Mouse (Mus musculus): ENCODE results near the gene Gm43517. TPM values are rescaled to one million over a fixed set of nuclear protein-coding genes. Genes with fewer than 3 reads are reported as not detected.

The Gm43517 gene
- polyA plus RNA-seq, 2 experiments: not detected

- WGBS (ENCODE audit: insufficient replicate concordance): 0% methylated on average over 1 of the region's 1 CpGs
- Histone ChIP-seq H3K9ac (replicated peaks) (no peak overlapping the region), H3K4me3 (ENCODE audit: insufficient read depth in 1 of 2, low read depth in 2 of 2, low read length in 2 of 2) (no peak overlapping the region), H3K27me3 (ENCODE audit: control insufficient read depth, insufficient read depth, low read length) (peaks cover 53% of the 10 kb centered on the region), H3K4me1 (replicated peaks; ENCODE audit: control insufficient read depth in 2 of 2, insufficient read depth in 2 of 2, low read length in 1 of 2) (no peaks in the 10 kb centered on the region), H3K4me2 (ENCODE audit: low read depth) (no peak overlapping the region), H3K36me3 (replicated peaks; ENCODE audit: control insufficient read depth, insufficient read depth, low read depth) (no peaks in the 10 kb centered on the region), H3K9me3 (ENCODE audit: control insufficient read depth, low read length) (no peaks in the 10 kb centered on the region), H3K27ac (no peak overlapping the region)
- no peak for ATAC-seq (ENCODE audit: insufficient read depth)
- TF ChIP-seq EP300 (IDR thresholded peaks at IDR 0.05; ENCODE audit: low read depth): no peak
- TF ChIP-seq CTCF (IDR thresholded peaks at IDR 0.05; ENCODE audit: low read depth): no peak
- no peak for DNase-seq (ENCODE audit: low read depth in 3 of 3, low spot score in 3 of 3)
These were observed 9.2 kb downstream of the Gm43517 start for GRCm38 (mm10) chr12:49394181-49394580.

GRCm38 (mm10) chr12:49394836-49395235 is 9.9 kb downstream of the Gm43517 start:
- WGBS (ENCODE audit: insufficient replicate concordance): 2% methylated on average over 17 of the region's 17 CpGs
- Histone ChIP-seq H3K4me3 (ENCODE audit: insufficient read depth in 1 of 2, low read depth in 2 of 2, low read length in 2 of 2) (no peak overlapping the region), H3K36me3 (replicated peaks; ENCODE audit: control insufficient read depth, insufficient read depth, low read depth) (no peaks in the 10 kb centered on the region), H3K4me2 (ENCODE audit: low read depth) (no peak overlapping the region), H3K27ac (no peak overlapping the region), H3K9me3 (ENCODE audit: control insufficient read depth, low read length) (no peaks in the 10 kb centered on the region), H3K27me3 (ENCODE audit: control insufficient read depth, insufficient read depth, low read length) (peaks cover 52% of the 10 kb centered on the region), H3K4me1 (replicated peaks; ENCODE audit: control insufficient read depth in 2 of 2, insufficient read depth in 2 of 2, low read length in 1 of 2) (no peaks in the 10 kb centered on the region), H3K9ac (replicated peaks) (no peak overlapping the region)
- ATAC-seq (ENCODE audit: insufficient read depth) (no peak), DNase-seq (ENCODE audit: low read depth in 3 of 3, low spot score in 3 of 3) (no peak)
- TF ChIP-seq CTCF (IDR thresholded peaks at IDR 0.05; ENCODE audit: low read depth): no peak
- TF ChIP-seq EP300 (IDR thresholded peaks at IDR 0.05; ENCODE audit: low read depth): no peak

DNA sequence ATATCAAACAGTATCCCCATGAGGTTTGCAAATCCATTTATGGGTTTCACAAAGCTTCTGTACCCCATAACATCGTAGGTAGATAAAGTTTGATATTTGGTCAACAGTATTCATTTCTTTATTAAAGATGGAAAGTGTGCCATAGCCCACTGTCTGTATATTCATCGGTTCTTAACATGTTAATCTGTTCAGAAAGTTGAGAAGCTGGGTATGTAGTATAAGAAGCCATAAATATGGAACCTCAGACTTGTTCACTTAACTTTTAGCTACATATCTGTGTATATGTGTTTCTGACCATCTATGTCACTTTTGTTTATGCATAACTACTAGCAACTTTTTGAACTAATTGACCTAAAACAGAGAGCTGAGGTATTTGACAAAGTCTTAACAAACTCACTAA is 11.0 kb downstream of the Gm43517 start:
- no peaks in the 10 kb centered on the region for H3K9me3 ChIP-seq (ENCODE audit: control insufficient read depth, low read length)
- H3K36me3 ChIP-seq (replicated peaks; ENCODE audit: control insufficient read depth, insufficient read depth, low read depth): no peaks in the 10 kb centered on the region
- no peak overlapping the region for H3K9ac ChIP-seq (replicated peaks)
- TF ChIP-seq CTCF (IDR thresholded peaks at IDR 0.05; ENCODE audit: low read depth) (no peak), EP300 (IDR thresholded peaks at IDR 0.05; ENCODE audit: low read depth) (no peak)
- H3K27ac ChIP-seq: no peak overlapping the region
- no peak overlapping the region for H3K4me2 ChIP-seq (ENCODE audit: low read depth)
- no peaks in the 10 kb centered on the region for H3K4me1 ChIP-seq (replicated peaks; ENCODE audit: control insufficient read depth in 2 of 2, insufficient read depth in 2 of 2, low read length in 1 of 2)
- no peak overlapping the region for H3K4me3 ChIP-seq (ENCODE audit: insufficient read depth in 1 of 2, low read depth in 2 of 2, low read length in 2 of 2)
- peaks cover 53% of the 10 kb centered on the region for H3K27me3 ChIP-seq (ENCODE audit: control insufficient read depth, insufficient read depth, low read length)
- DNase-seq (ENCODE audit: low read depth in 3 of 3, low spot score in 3 of 3) (no peak), ATAC-seq (ENCODE audit: insufficient read depth) (no peak)
- 15% methylated on average over 2 of the region's 2 CpGs for WGBS (ENCODE audit: insufficient replicate concordance)

DNA sequence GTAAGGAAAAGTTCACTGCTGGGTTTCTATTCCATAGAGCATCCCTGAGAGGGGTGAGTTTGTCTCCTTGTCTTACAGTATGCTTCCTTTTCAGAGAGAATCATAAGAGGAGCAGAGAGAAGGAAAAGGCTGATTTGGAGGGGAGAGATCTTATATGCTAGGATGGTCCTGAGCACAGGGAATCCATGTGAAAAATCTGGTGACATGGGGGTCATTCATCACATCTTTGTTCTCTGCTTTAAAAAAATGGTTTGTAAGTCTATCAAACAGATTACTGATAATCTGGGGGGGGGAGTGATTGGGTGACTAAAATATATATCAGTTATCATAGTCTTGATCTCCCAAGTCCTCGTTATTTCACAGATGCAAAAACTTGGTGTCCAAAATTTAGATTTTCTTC is 11.8 kb downstream of the Gm43517 start:
- no peak for DNase-seq (ENCODE audit: low read depth in 3 of 3, low spot score in 3 of 3)
- no peaks in the 10 kb centered on the region for H3K36me3 ChIP-seq (replicated peaks; ENCODE audit: control insufficient read depth, insufficient read depth, low read depth)
- H3K9ac ChIP-seq (replicated peaks): no peak overlapping the region
- 24% methylated on average over 1 of the region's 1 CpGs for WGBS (ENCODE audit: insufficient replicate concordance)
- H3K4me2 ChIP-seq (ENCODE audit: low read depth): no peak overlapping the region
- no peaks in the 10 kb centered on the region for H3K9me3 ChIP-seq (ENCODE audit: control insufficient read depth, low read length)
- no peak for ATAC-seq (ENCODE audit: insufficient read depth)
- H3K27ac ChIP-seq: no peak overlapping the region
- no peak overlapping the region for H3K4me3 ChIP-seq (ENCODE audit: insufficient read depth in 1 of 2, low read depth in 2 of 2, low read length in 2 of 2)
- no peaks in the 10 kb centered on the region for H3K4me1 ChIP-seq (replicated peaks; ENCODE audit: control insufficient read depth in 2 of 2, insufficient read depth in 2 of 2, low read length in 1 of 2)
- TF ChIP-seq EP300 (IDR thresholded peaks at IDR 0.05; ENCODE audit: low read depth): no peak
- TF ChIP-seq CTCF (IDR thresholded peaks at IDR 0.05; ENCODE audit: low read depth): no peak
- H3K27me3 ChIP-seq (ENCODE audit: control insufficient read depth, insufficient read depth, low read length): peaks cover 53% of the 10 kb centered on the region

GRCm38 (mm10) chr12:49397443-49398162 is 12.6 kb downstream of the Gm43517 start:
- no peaks in the 10 kb centered on the region for H3K36me3 ChIP-seq (replicated peaks; ENCODE audit: control insufficient read depth, insufficient read depth, low read depth)
- H3K27me3 ChIP-seq (ENCODE audit: control insufficient read depth, insufficient read depth, low read length): peaks cover 47% of the 10 kb centered on the region
- H3K9me3 ChIP-seq (ENCODE audit: control insufficient read depth, low read length): no peaks in the 10 kb centered on the region
- DNase-seq (ENCODE audit: low read depth in 3 of 3, low spot score in 3 of 3) (no peak), ATAC-seq (ENCODE audit: insufficient read depth) (no peak)
- no peak overlapping the region for H3K4me2 ChIP-seq (ENCODE audit: low read depth)
- no peak overlapping the region for H3K27ac ChIP-seq
- no peak for TF ChIP-seq CTCF (IDR thresholded peaks at IDR 0.05; ENCODE audit: low read depth)
- no peak for TF ChIP-seq EP300 (IDR thresholded peaks at IDR 0.05; ENCODE audit: low read depth)
- no peaks in the 10 kb centered on the region for H3K4me1 ChIP-seq (replicated peaks; ENCODE audit: control insufficient read depth in 2 of 2, insufficient read depth in 2 of 2, low read length in 1 of 2)
- H3K9ac ChIP-seq (replicated peaks): no peak overlapping the region
- H3K4me3 ChIP-seq (ENCODE audit: insufficient read depth in 1 of 2, low read depth in 2 of 2, low read length in 2 of 2): no peak overlapping the region
- 14% methylated on average over 4 of the region's 4 CpGs for WGBS (ENCODE audit: insufficient replicate concordance)
